Mouse (Mus musculus): ENCODE results near the gene Mmgt2. TPM values are rescaled to one million over a fixed set of nuclear protein-coding genes. Genes with fewer than 3 reads are reported as not detected.

The Mmgt2 gene
- 45.5 and 52.5 TPM in 2 replicates for polyA plus RNA-seq (2016; fragmentation: Nextera tagmentation; extraction: Ambion mirVana)

- Histone ChIP-seq H3K27me3 (ENCODE audit: low read depth, poor library complexity, severe bottlenecking) (no peaks in the 10 kb centered on the region), H3K4me1 (peaks cover 49% of the 10 kb centered on the region), H3K36me3 (peaks cover 46% of the 10 kb centered on the region), H3K27ac (peak within 1 kb of the TSS; percentile 95), H3K9me3 (replicated peaks) (no peaks in the 10 kb centered on the region), H3K4me3 (peak within 1 kb of the TSS; percentile 83)
- peak; percentile 100 for DNase-seq (ENCODE audit: low spot score)
- 1% methylated on average over 40 of the region's 53 CpGs for WGBS
Observed at GRCm38 (mm10) chr11:62648591-62649391, at the start of gene Mmgt2. Mmgt2 (plus strand) TSS chr11:62648664.

- peak; percentile 52 for DNase-seq (ENCODE audit: low spot score)
- Histone ChIP-seq H3K4me1 (peaks cover 38% of the 10 kb centered on the region), H3K27ac (peak overlapping the region; percentile 97), H3K36me3 (peaks cover 39% of the 10 kb centered on the region), H3K9me3 (replicated peaks) (no peaks in the 10 kb centered on the region), H3K27me3 (ENCODE audit: low read depth, poor library complexity, severe bottlenecking) (no peaks in the 10 kb centered on the region), H3K4me3 (peak overlapping the region; percentile 79)
- 13% methylated on average over 17 of the region's 17 CpGs for WGBS
Observed at GRCm38 (mm10) chr11:62601732-62602618, 46.5 kb upstream of the Mmgt2 start.

DNA sequence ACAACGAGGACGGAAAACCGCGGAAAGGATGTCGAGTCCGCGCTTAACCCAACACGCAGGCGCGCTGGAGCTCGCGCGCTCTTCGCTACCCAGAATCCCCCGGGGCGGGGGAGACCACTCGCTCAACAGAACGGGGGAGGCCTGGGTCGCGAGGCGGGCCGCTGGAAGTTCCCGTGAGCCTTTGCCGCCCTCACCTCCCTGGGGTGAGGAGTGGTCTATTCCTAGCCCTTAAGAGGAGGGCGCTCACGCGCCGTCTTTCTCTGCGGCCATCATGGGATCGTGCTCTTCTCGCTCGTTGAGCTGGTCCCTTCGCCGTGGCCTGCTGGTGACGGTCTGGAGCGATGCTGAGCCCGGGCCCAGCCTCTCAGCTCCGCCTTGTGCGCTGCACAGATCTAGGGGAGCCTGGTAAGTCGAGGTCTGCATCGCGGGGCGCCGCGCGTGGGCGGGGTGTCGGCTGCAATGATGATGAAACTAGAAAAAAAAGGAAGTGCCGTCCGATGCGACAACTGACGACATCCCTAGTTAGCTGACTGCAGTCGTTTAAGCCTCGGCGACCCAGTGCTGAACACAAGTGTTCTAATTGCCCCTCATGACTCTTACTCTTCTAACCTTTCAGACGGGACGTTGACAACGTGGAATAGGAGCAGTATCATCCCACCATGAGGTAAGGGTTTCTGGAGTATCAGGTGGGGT lies 45.7 kb upstream of the Mmgt2 start:
- peaks cover 47% of the 10 kb centered on the region for H3K36me3 ChIP-seq
- no peaks in the 10 kb centered on the region for H3K9me3 ChIP-seq (replicated peaks)
- under 1% methylated on average over 58 of the region's 58 CpGs for WGBS
- H3K27ac ChIP-seq: peak overlapping the region; percentile 97
- H3K4me1 ChIP-seq: peaks cover 37% of the 10 kb centered on the region
- peak overlapping the region; percentile 79 for H3K4me3 ChIP-seq
- peak; percentile 98 for DNase-seq (ENCODE audit: low spot score)
- no peaks in the 10 kb centered on the region for H3K27me3 ChIP-seq (ENCODE audit: low read depth, poor library complexity, severe bottlenecking)

GRCm38 (mm10) chr11:62603312-62604056 lies 45.0 kb upstream of the Mmgt2 start:
- no peak for DNase-seq (ENCODE audit: low spot score)
- WGBS: under 1% methylated on average over 13 of the region's 13 CpGs
- H3K27me3 ChIP-seq (ENCODE audit: low read depth, poor library complexity, severe bottlenecking): no peaks in the 10 kb centered on the region
- peaks cover 30% of the 10 kb centered on the region for H3K4me1 ChIP-seq
- peak overlapping the region; percentile 97 for H3K27ac ChIP-seq
- H3K9me3 ChIP-seq (replicated peaks): no peaks in the 10 kb centered on the region
- H3K4me3 ChIP-seq: peak overlapping the region; percentile 79
- H3K36me3 ChIP-seq: peaks cover 54% of the 10 kb centered on the region

GRCm38 (mm10) chr11:62604123-62604706 lies 44.2 kb upstream of the Mmgt2 start:
- no peak for DNase-seq (ENCODE audit: low spot score)
- Histone ChIP-seq H3K27ac (peak overlapping the region; percentile 97), H3K4me3 (peak overlapping the region; percentile 79), H3K9me3 (replicated peaks) (no peaks in the 10 kb centered on the region), H3K4me1 (peaks cover 27% of the 10 kb centered on the region), H3K36me3 (peaks cover 62% of the 10 kb centered on the region), H3K27me3 (ENCODE audit: low read depth, poor library complexity, severe bottlenecking) (no peaks in the 10 kb centered on the region)
- 25% methylated on average over 5 of the region's 5 CpGs for WGBS

GRCm38 (mm10) chr11:62604886-62605618 lies 43.4 kb upstream of the Mmgt2 start:
- no peaks in the 10 kb centered on the region for H3K9me3 ChIP-seq (replicated peaks)
- peaks cover 69% of the 10 kb centered on the region for H3K36me3 ChIP-seq
- H3K27me3 ChIP-seq (ENCODE audit: low read depth, poor library complexity, severe bottlenecking): no peaks in the 10 kb centered on the region
- 25% methylated on average over 3 of the region's 3 CpGs for WGBS
- H3K27ac ChIP-seq: peak overlapping the region; percentile 97; the same call in 1 of the 2 replicates
- no peak for DNase-seq (ENCODE audit: low spot score)
- H3K4me3 ChIP-seq: peak overlapping the region; percentile 79
- peaks cover 27% of the 10 kb centered on the region for H3K4me1 ChIP-seq

DNA sequence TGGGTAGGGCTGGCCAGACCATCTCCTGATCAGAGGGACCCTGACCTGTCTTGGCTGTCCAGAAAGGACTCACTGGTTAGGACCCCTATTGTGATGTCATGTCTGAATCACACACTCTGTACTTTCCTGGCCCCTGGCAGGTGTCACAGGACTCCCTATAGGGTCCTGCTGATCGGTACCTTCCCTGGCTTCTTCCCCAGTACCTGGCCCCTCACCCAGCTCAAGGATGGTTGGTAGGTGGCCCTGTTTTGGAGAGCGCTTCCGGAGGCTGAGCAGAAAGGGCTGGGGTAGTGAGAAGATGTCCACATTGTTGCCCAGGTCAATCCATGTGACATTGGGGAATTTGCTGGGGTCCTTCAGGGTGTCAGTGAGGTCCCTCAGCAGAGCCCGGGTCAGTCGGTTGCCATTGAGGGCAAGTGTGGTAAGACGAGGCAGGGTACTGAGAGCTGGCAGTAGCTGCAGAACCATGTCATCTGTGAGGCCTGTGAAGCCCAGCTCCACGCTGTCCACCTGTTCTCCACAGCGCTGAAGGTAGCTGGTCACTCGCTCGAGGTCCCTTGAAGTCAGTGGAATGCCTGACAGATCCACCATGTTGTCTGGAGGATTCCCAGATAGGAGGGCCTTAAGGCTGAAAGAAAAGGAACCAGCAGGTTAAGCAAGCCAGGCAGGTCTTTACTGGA lies 42.7 kb upstream of the Mmgt2 start:
- WGBS: 40% methylated on average over 10 of the region's 10 CpGs
- no peaks in the 10 kb centered on the region for H3K9me3 ChIP-seq (replicated peaks)
- H3K4me3 ChIP-seq: peak overlapping the region; percentile 79
- DNase-seq (ENCODE audit: low spot score): peak; percentile 41
- H3K27me3 ChIP-seq (ENCODE audit: low read depth, poor library complexity, severe bottlenecking): no peaks in the 10 kb centered on the region
- peaks cover 76% of the 10 kb centered on the region for H3K36me3 ChIP-seq
- peak overlapping the region; percentile 27; the same call in 1 of the 2 replicates for H3K27ac ChIP-seq
- H3K4me1 ChIP-seq: peaks cover 27% of the 10 kb centered on the region

GRCm38 (mm10) chr11:62606299-62607169 lies 41.9 kb upstream of the Mmgt2 start:
- 74% methylated on average over 10 of the region's 10 CpGs for WGBS
- H3K9me3 ChIP-seq (replicated peaks): no peaks in the 10 kb centered on the region
- peaks cover 77% of the 10 kb centered on the region for H3K36me3 ChIP-seq

GRCm38 (mm10) chr11:62607170-62607951 lies 41.1 kb upstream of the Mmgt2 start:
- Histone ChIP-seq H3K4me1 (peaks cover 22% of the 10 kb centered on the region), H3K27me3 (ENCODE audit: low read depth, poor library complexity, severe bottlenecking) (no peaks in the 10 kb centered on the region), H3K9me3 (replicated peaks) (no peaks in the 10 kb centered on the region), H3K4me3 (no peak overlapping the region), H3K27ac (no peak overlapping the region), H3K36me3 (peaks cover 86% of the 10 kb centered on the region)
- 74% methylated on average over 10 of the region's 10 CpGs for WGBS
- DNase-seq (ENCODE audit: low spot score): peak; percentile 30

More at GRCm38 (mm10) chr11:62606299-62607169, 41.9 kb upstream of the Mmgt2 start:
- Histone ChIP-seq H3K27me3 (ENCODE audit: low read depth, poor library complexity, severe bottlenecking) (no peaks in the 10 kb centered on the region), H3K27ac (no peak overlapping the region), H3K4me3 (peak overlapping the region; percentile 79; the same call in 1 of the 2 replicates), H3K4me1 (peaks cover 27% of the 10 kb centered on the region)
- DNase-seq (ENCODE audit: low spot score): no peak

DNA sequence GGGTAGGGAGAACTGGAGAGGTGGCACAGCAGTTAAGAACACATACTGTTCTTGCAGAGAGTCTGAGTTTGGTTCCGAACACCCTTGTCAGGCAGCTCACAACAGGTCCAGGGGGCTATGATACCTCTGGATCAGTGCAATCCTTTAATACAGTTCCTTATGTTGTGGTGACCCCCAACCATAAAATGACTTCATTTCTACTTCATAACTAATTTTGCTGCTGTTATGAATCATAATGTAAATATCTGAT lies 40.6 kb upstream of the Mmgt2 start:
- Histone ChIP-seq H3K9me3 (replicated peaks) (no peaks in the 10 kb centered on the region), H3K27ac (no peak overlapping the region), H3K27me3 (ENCODE audit: low read depth, poor library complexity, severe bottlenecking) (no peaks in the 10 kb centered on the region), H3K4me1 (peaks cover 24% of the 10 kb centered on the region), H3K36me3 (peaks cover 91% of the 10 kb centered on the region), H3K4me3 (no peak overlapping the region)
- 89% methylated on average over 1 of the region's 1 CpGs for WGBS
- no peak for DNase-seq (ENCODE audit: low spot score)

Measured in limb, embryonic 10.5 days (tissue).